Mouse (Mus musculus) heart, postnatal 14 days (tissue): Measurements from ENCODE around the gene Rbmx. TPM values are rescaled to one million over a fixed set of nuclear protein-coding genes. Genes with fewer than 3 reads are reported as not detected.

ENCODE experiments used
- total RNA-seq, 2 experiments: library from RNA; stranded (reverse); gene quantifications; 2 replicates each; pipeline ENCODE4 v1.2.3; 2021

Rbmx gene
- total RNA-seq, 2 experiments from 2014 or later = 32.9 to 35.8 TPM

Other genes starting within 250 kb of the Rbmx start
- gene Cd40lg, start 180.9 kb downstream of the Rbmx start, total RNA-seq = under 1 TPM in 1 of 2 experiments, not detected in 1; 0.17 TPM
- gene Arhgef6, start 54.3 kb downstream of the Rbmx start, total RNA-seq = 10 to 100 TPM; 50.7 to 63.4 TPM
- not detected for gene Gm364, start 16.1 kb upstream of the Rbmx start, total RNA-seq
- gene Gpr101, start 110.7 kb upstream of the Rbmx start, total RNA-seq = not detected